Mouse (Mus musculus): ENCODE data around the gene Ints1.

Gene Ints1

DNA sequence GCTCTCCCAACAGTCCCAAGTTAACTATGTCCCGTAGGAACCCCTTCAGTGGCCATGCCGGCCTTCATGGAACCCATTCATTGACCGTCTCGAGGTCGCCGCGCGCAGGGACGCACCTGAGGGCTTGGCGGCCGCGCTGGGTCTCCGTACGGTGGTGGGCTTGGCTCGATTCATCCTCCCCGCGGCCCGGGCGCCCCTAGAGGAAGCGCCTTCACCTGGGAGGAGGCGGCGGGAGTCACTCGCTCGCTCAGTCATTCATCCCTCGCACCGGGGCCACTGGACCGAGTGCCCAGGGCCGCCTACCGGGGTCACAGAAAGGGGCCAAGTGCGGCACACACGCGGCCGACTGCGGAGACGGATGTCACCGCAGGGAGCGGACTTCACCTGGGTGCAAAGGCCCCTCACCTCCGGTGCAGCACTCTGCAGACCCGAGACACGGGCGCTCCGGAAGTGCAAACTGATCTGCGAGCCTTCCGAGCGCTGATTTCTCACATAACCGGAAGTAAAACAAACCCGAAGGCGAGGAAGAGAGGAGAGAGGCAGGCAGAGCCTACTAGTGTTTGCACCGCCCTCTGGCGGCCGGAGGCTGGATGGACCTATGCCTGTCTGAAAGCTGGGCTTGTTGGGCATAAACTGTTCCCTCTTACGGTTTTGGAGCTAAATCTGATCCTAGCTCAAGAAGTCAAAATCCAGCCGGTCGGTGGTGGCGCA is at the start of gene Ints1:
TSS of gene Ints1 (minus strand) at position 459 of the 711 bp plus-strand sequence.
- DNase-seq (ENCODE audit: low read depth), result peak; percentile 97

DNA sequence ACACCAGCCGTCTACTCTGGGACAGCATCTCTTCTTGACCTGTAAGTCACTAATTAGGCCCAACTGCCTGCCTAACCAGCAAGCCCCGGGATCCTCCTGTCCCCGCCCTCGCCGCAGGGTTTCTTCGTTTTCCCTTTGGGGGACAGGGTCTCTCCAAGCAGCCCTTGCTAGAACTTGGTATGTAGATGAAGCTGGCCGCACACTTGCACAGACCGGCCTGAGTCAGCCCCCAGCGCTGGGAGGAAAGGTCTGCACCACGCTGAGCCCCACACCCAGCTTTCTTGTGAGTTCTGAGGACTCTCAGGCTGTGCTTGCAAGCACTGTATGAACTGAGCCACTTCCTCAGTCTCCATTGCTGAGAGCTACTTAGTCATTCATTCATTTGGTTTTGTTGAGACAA is 49.1 kb upstream of the Ints1 start:
- DNase-seq (ENCODE audit: low read depth), result no peak

DNA sequence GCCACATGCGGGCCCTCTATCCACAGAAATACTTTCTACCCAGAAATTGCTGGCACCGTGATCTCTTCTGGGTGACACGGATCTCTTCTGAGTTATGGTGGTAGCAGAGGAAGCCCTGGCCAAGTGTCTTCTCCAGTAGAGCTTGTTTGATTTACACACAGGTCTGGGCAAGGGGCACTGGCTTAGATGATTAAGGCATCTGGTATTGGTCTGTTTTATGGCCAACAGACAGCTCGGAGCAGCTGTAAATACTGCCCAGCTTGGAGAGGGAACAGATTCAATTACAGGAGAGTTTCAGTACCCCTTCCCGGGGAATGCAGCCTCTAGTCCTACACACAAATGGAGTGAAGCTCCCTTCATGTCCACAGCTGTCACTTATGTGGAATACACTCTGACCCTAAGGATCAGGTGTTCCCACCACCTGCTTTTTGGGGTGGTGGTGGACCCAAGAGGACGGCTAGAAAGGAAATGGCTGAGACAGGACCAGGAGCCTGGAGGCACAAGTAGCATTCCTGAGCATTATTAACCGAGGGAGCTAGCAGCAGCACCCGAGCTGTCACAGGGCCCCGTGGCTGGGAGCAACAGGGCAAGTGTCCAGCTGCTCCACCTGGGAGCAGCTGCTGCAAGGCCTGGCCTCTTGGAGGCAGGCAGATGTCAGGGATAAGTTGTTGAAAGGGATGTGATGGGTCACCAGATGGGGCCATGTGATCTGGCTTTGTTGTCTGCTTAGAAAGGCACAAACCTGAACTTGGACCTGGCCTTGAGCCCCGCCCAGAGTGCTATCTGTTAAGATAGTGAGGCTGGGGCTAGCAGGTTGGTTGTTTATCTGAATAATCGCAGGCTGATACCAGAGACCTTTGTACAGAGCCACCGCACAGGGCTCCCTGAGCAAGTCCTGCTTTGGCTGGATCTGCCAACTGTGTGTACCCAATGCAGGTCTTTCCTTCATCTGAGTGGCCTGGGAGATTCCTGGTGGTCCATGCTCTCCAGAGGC is 46.3 kb upstream of the Ints1 start:
- no peak for DNase-seq (ENCODE audit: low read depth)

DNA sequence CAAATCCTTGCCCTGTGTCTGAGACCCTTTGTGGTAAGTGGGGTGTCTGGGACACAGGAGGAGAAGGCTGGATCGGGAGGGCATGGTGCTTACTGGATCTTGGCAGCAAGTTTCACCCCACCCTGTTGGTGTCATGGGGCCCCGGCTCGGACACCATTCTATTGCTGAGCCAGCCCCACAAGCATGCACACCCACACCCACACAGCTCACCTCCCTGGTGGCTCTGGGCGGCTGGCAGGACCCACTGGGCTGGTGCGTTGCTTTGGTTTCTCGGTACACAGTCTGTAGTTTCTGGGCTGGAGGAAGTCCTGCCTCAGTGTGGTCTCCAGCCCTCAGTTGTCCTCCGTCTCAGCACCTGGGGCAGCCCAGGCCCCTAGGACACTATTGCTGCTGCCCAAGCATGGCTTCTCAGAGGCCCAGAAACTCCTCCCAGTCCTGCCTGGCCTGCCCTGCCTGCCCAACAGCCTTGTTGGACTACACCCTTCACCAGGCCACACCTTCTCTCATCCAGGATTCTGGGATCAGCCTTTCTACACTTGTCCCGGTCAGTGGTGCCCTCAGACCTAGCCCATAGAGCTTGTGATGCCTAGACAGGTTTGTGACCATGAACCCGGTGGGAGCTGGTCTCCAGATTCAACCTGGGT is 44.2 kb upstream of the Ints1 start, which contains the start of gene Tmem184a:
TSS of gene Tmem184a (minus strand) at position 380 of the 644 bp plus-strand sequence.
- DNase-seq (ENCODE audit: low read depth), result no peak

DNA sequence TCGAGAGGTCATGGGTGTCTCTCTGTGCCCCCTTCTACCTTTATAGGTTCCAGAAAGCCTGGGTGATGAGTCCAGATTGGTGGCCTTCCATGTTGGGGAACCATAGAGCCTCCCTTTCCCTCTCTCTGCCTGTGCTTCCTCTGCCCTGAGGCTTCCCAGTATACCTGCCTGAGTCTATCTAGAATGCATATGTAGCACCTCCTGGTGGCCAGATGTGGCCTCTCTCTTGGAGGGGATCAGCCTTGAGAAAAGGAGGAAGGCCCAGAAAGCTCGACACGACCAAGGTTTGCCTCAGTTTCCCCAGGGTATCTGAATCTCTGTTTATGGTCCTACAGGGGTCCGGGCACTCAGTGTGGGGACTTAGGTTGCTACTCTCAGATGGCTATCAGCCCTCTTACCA is 43.3 kb upstream of the Ints1 start:
- DNase-seq (ENCODE audit: low read depth), result peak; percentile 68

DNA sequence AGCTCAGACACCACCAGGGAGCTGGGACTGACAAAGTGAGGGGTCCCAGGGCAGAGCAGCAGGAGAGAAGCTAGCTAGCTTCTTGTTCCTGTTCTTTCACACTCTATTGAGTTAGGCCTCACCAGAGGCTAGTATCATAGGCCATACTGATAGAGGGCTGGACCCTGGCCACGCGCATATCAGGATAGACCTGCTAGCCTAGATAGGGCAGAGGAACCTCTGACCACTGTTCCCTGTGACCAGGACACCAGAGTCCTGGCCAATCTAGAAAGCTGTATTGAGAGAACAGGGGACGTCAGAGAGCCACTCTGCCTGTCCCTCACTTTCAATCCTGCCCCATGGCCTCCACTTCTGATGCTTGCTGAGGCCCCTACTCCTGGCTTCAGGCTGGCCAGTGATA is 42.6 kb upstream of the Ints1 start:
- no peak for DNase-seq (ENCODE audit: low read depth)

DNA sequence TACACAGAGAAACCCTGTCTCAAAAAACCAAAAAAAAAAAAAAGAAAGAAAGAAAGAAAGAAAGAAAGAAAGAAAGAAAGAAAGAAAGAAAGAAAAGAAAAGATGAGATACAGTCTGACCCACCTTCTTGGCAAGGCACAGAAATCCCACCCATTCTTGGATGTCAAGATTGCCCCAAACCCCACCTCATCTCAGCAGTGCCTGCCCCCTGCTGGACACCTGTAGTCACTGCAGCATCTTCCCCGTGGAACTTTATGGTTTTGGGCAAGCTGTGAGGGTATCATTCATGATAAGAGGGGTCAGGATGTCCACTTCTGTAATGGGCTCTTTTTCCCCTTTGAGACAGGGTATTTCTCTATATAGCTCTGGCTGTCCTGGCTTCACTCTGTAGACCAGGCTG is 41.8 kb upstream of the Ints1 start:
- peak; percentile 38 for DNase-seq (ENCODE audit: low read depth)

DNA sequence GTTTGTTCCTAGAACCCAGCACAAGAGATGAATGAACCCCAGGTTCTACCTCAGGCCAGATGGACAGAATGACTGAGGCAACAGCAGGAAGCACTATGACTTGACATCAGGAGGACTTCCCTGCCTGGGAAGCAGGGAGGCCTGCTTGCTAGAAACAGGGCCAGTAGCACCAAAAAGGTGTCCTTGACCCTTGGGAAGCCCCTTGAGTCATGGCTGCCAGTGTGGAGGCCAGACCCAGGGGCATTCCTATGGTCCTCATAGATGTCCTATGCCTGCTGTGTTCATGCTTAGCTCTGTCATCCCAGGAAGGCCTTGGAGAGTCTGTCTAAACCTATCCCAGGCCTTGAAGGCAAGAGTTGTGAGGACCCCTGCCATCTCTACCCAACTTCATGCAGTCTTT is 41.0 kb upstream of the Ints1 start:
- no peak for DNase-seq (ENCODE audit: low read depth)

DNA sequence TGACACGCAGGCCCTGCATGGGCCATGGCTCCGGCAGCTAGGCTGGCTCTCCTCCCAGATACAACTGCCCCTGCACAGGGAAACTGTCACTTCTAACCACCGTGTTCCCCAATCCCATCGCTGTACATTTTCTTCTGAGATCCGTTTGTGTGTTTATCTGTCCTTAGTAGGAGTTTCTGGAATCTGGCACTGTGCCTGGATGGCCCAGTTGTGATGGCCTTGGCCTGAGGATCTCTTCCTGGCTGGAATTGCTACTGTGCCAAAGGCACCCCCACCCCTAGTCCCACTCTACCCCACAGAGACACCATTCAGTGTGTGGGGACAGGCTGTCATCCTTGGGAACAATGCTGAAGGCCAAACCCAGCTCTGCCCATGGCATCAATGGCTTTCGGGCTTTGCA is 40.5 kb upstream of the Ints1 start:
- no peak for DNase-seq (ENCODE audit: low read depth)

DNA sequence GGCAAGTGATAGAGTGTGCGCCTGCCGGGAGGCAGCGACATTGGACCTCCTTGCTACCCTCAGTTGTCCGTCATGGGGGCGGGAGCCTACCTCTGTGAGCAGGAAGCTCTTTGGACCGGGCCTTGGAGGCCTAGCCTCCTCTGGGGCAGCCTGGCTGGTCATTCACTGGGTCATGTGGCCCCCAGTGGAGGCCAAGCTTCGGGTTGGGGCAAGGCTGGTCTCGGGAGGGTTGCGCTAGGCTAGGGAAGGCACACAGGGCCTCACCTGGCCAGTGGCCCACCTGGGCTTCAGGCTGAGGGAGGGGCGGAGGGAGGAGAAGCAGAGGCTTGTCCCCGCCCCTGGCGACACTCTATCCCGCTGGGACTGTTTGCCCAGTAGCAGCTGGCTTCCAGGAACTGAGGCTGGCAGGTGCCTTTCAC is 38.5 kb upstream of the Ints1 start:
- no peak for DNase-seq (ENCODE audit: low read depth)

DNA sequence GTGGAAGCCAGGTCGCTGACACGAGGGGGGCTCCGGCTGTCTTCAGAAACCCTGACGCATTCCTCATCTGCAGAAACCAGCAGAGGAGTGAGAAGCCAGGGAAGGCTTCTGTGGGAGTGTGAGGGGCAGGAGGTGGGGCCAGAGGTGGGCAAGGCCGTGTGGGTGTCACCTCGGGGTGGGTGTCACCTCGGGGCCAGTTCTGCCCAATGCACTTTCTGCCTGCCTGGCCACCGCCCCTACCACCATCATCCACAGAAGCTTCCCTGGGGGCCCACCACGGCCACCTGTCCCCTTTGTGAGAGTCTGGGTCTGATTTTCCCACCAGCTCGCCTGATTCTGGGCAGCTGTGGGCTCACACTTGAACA is 37.6 kb upstream of the Ints1 start:
- no peak for DNase-seq (ENCODE audit: low read depth)

DNA sequence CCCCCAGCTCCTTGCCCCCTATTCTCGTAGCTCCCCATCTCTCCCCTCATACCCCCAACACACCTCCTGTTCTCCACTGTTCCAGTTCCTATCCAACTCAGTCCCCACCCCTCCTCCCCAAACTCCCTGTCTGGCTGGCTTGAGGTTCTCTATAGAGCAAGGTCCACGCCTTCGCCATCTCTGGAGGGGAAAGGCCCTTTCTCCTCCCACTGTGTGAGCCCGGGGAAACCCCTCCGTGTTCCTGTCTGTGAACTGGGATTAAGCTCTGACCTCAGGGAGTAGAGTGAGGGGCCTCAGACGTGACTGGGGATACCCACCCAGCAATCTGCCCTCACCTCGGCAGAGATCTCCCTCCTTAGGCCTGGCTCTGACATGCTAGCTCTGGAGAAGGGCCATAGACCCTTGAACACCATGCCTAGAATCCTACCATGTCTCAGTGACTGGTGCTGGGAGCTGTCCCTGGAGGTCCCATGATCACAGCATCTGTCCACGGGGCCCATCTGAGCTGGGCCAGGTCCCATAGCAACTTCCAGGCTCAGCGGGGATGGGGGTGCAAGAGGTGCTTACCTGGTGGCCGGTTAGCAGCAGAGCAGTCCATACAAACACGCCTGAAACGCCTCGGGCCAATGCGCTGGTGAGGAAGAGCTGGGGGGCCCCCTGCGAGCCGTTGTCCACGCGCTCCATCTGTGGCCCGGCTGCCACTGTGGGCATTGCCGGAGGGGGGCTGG is 37.1 kb upstream of the Ints1 start:
- DNase-seq (ENCODE audit: low read depth), result no peak

DNA sequence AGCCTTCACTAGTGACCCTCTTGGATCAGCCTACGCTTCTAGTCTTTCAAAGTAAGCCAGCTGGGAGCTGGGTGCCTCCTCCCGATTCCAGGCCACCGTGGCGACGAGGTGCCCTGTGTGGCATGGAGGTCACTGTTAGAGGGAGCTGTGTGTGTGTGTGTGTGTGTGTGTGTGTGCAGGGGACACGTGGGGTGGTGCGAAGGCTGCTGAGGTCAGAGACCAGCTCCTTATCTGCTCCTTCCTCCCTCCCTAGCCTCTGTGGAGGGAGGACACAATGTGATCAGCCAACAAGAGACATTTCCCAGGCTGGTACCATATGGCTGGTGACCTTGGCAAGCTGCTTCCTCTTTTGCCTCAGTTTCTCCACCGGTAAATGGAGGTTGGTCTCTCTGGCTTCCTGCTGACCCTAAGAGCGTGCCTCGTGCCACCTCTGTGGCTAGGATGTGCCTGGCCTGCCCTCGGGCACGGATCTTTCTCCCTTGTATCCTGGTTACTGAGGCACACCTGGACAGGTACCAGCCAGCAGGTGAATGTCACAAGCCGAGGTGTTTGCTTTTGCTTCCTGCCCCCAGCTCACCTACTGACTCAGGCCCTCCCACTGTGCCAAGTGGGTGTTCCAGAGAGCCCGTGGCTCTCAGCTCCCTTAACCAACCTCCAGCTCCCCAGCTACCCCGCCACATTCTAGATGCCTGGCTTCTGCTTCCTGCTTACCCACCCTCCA is 36.4 kb upstream of the Ints1 start:
- peak; percentile 45 for DNase-seq (ENCODE audit: low read depth)

DNA sequence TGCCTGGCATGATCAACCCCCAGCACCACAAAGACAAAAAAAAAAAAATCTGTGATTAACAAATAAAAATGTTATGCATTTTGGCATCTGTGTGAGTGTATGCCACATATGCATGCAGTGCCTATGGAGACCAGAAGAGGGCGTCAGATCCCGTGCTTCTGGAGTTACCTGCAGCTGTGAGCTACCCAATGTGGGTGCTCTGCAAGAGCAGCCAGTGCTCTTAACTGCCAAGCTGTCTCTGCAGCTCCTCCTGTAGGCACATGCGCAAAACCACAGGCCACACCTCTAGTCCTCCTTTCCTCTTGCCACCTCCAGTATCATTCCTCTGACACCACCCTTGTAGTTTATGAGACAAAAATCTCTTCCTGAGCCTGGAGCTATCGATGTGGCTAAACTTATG is 33.9 kb upstream of the Ints1 start:
- peak; percentile 67 for DNase-seq (ENCODE audit: low read depth)

DNA sequence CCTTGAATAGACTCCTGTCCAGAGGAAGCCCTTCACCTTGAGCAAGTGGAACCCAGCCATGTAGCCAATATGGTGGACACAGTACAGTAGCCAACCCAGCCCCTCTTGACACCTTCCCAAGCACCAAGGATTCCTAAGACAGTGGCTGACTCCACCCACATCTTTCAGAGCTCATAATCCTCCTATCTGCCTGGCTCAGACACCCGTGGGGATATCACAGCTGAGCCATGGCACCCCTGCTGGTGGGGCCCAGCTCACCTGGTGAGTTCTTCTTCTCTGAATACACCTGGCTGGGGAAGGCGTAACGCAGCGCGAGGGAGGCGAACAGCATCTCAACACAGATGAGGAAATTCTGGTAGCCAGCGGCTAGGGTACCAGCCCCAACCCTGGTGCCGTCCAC is 30.4 kb upstream of the Ints1 start:
- DNase-seq (ENCODE audit: low read depth), result no peak

DNA sequence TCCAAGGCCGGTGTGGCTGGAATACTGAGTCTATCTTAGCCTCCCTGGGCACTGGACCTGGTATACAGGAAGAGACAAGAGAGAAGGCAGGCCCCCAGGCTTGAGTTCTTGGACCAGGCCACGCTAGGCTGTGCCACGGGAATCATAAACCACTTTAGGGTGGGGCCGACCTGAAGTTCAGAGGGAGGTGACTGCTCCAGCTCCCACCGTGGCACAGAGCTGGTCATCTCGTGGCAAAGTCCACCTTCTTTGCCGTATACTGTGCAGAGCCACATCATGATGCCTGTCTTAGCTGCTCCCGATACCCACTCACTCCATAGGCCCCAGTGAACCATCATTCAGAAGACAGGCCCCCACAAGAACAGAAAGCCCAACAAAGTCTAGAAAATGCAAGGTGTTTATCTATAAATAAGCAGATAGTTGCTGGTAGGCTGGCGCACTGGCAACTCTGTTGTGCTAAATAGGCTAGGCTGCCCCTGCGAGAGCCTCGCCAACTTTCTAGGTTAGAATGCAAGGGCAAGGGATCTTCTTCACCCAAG is 29.2 kb upstream of the Ints1 start:
- no peak for DNase-seq (ENCODE audit: low read depth)

DNA sequence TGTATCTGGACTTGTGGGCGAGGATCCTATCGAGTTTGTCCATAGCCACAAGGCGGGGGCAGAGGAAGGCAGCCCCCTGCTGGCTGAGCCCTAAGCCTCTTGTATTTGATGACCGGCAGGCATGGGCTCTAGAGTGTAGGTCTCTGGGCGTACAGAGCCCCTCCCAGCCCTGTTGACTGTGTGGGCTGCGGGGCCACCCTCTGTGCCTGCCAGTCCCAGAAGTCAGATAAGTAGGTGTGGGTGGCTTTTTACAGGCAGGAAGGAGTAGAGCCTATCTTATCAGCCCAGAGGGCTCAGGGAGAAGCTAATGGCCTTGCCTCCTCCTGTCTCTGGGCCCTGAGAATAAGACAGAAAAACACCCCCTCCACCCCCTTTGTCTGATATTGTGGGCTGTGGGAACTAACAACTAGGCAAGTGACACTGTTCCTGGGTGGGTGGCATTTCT is 28.7 kb upstream of the Ints1 start:
- peak; percentile 81 for DNase-seq (ENCODE audit: low read depth)

DNA sequence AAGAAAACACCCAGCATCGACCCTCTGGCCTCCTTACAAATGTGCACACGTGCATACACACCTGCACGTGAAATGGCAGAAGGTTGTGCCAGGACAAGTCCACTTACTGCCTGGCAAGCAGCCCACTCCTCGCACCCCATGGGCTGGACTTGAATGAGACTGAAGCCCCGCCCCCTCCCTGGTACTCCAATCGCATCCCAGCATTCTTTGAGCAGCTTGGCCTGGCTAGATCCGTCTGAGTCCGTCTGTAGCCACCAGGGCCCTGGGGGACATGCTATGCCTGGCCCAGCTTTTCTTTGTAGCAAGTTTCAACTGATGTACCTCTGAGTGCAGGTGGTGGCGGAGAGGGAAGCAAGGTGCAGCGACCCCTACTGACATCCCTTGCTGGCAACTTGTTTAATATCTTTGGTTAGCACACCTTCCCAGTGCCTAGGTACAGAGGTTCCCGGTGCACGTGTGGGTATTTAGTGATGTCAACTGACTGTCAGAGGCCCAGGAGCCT is 28.2 kb upstream of the Ints1 start:
- DNase-seq (ENCODE audit: low read depth), result peak; percentile 42

DNA sequence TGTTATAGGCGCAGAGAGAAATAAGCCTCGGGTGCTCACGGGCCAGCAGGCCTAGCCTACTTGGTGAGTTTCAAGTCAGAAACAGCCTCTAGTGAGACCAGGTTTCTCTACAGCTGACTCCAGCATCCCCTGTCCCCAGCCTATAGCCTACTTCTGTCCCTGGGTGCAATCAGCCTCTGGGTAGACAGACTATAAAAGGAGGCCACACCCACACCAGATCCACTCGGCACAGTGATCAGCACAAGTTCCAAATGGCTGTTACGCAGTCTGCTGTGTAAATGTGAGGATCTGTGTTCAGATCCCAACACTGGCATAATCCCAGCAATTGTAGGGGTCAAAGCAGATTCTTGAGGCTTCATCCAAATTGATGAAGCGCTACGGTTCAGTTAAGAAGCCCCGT is 27.7 kb upstream of the Ints1 start:
- no peak for DNase-seq (ENCODE audit: low read depth)

DNA sequence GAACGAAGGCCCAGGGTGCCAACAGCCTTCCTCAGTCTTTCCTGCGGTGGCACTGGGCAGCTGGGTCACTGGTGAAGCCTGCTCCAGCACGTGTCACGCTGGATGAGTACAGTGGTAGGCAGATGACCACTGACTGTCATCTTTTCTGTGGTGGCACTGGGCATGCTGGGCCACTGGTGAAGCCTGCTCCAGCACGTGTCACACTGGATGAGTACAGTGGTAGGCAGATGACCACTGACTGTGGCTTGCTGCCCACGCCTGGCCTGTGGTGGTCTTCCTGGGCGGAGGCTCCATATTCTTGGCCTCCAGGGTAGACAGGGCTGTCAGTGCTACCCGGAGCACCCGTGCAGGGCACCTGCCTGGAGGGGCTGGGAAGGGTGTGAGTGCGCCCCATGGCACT is 26.4 kb upstream of the Ints1 start:
- no peak for DNase-seq (ENCODE audit: low read depth)

DNA sequence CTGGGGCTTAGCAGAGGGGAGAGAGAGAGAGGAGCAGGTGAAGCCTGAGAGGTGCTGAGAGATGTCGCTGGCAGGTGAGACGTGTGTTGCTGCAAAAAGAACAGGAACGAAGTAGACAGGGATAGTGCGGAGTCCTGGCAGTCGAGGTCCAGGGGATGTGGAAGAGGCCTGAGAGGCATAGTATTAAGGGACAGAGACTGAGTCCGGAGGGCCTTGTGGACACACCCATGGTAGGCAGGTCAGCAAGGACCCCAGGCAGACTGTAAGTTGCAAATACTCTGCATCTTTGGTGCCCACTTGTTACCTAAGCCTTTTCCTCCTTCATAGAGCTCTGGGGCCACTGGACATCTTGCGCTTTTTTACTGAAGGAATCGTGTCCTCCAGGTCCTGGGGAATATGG is 25.8 kb upstream of the Ints1 start:
- no peak for DNase-seq (ENCODE audit: low read depth)

All from 416B (cell line).